Mouse (Mus musculus): ENCODE measurements around the gene Actn1.

DNA sequence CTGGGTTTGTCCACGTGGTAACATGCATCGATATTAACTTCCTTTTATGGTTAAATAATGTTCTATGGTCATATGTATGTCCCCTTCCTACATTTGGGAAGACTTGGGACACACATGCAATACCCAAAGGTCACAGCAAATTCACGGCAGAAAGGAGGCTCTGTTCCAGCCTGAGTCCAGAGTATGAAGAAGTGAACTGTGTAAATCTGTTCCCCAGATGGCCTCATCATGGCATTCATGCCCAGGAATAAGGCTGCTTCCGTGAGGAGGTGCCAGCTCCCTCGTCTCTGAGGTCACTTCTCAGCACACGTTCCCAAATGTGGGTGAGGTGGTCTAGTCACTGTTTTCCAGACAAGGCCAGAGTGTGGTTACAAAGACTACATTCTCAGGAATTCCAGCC is 122.9 kb downstream of the Actn1 start:
- TF ChIP-seq POLR2A (IDR thresholded peaks at IDR 0.05; ENCODE audit: low read depth, low read length) (no peak), CTCF (conservative IDR thresholded peaks at IDR 0.05 in 1 of 2, IDR thresholded peaks at IDR 0.05 in 1 of 2; ENCODE audit: low read depth in 2 of 2, low read length in 2 of 2) (no peak), HCFC1 (IDR thresholded peaks at IDR 0.05; ENCODE audit: low read depth, low read length) (no peak), USF2 (conservative IDR thresholded peaks at IDR 0.05; ENCODE audit: low read depth, low read length) (no peak), MAZ (IDR thresholded peaks at IDR 0.05; ENCODE audit: low read depth, low read length) (no peak), RCOR1 (conservative IDR thresholded peaks at IDR 0.05; ENCODE audit: low read depth, low read length) (no peak), USF1 (IDR thresholded peaks at IDR 0.05; ENCODE audit: low read depth, low read length) (no peak), JUN (IDR thresholded peaks at IDR 0.05; ENCODE audit: insufficient read depth, low read depth, low read length) (no peak)
